ENCODE assay signal across 25 mouse cellular contexts in genomic region chr9:116491227-116491626, GRCm38 (mm10).
DNase-seq lines count a peak whose midpoint lies in the region; ATAC-seq and TF ChIP-seq lines count a peak whose summit lies in the region.
"Had no signal": no experiment of that assay in that cellular context is flagged by ENCODE, and none has a peak within 500 bp of the region (broad histone marks: within the 10 kb centered on the region; RNA-seq: fewer than 3 reads in every experiment).

No protein-coding gene starts in this region.

- no peak overlapping the region for H3K27ac ChIP-seq in hindbrain, postnatal 0 days
- H3K27ac ChIP-seq in hindbrain, embryonic 10.5 days = no peak overlapping the region
- no peak overlapping the region for H3K27ac ChIP-seq in midbrain, postnatal 0 days (ENCODE audit: low read depth, low read length)
- no peak overlapping the region for H3K27ac ChIP-seq in midbrain, embryonic 10.5 days (replicated peaks)
- H3K27ac ChIP-seq: forebrain, embryonic 10.5 days; heart, embryonic 13.5 days; hindbrain, embryonic 14.5 days; limb, embryonic 13.5 days; liver, embryonic 13.5 days had no signal

- H3K9me3 ChIP-seq in hindbrain, postnatal 0 days (ENCODE audit: low read length) = 0 out of 2 replicates have a peak, but pooled peaks cover 3% of the 10 kb centered on the region
- H3K9me3 ChIP-seq in hindbrain, embryonic 10.5 days = peaks cover 15% of the 10 kb centered on the region
- no peaks in the 10 kb centered on the region for H3K9me3 ChIP-seq in midbrain, postnatal 0 days (ENCODE audit: low read length)
- H3K9me3 ChIP-seq in midbrain, embryonic 10.5 days (replicated peaks) = peaks cover 15% of the 10 kb centered on the region
- H3K9me3 ChIP-seq: liver, embryonic 13.5 days had no signal

- DNase-seq in hindbrain, postnatal 0 days (ENCODE audit: low spot score) = peak; percentile 17
- DNase-seq in hindbrain, embryonic 10.5 days (ENCODE audit: low spot score) = no peak
- no peak for DNase-seq in midbrain, postnatal 0 days (ENCODE audit: low spot score)
- DNase-seq in midbrain, embryonic 10.5 days (ENCODE audit: low spot score) = no peak
- peak; percentile 49 for DNase-seq in ZHBTc4 (ENCODE audit: low read depth, low spot score)
- no peak for DNase-seq in cerebellum, adult 9-10 months
- no peak for DNase-seq in yolk sac, embryonic 10.5 days (ENCODE audit: low spot score)
- DNase-seq: adrenal gland, postnatal 36 days; cerebellum, adult 11 months; cerebellum, postnatal 10 days; heart, postnatal 36 days; kidney, adult 9 months; kidney, postnatal 14 days; layer of hippocampus, postnatal 36 days; liver, embryonic 13.5 days; lung, postnatal 4 days; thymus, adult 2 months had no signal

- 91% methylated on average over 2 of the region's 2 CpGs for WGBS in hindbrain, postnatal 0 days
- 90% methylated on average over 2 of the region's 2 CpGs for WGBS in hindbrain, embryonic 10.5 days
- 88% methylated on average over 2 of the region's 2 CpGs for WGBS in midbrain, postnatal 0 days
- 88% methylated on average over 2 of the region's 2 CpGs for WGBS in midbrain, embryonic 10.5 days

- no peaks in the 10 kb centered on the region for H3K4me1 ChIP-seq in hindbrain, postnatal 0 days (ENCODE audit: insufficient read depth, low read length)
- H3K4me1 ChIP-seq in hindbrain, embryonic 10.5 days (replicated peaks) = no peaks in the 10 kb centered on the region
- H3K4me1 ChIP-seq in midbrain, postnatal 0 days (ENCODE audit: insufficient read depth, low read length) = no peaks in the 10 kb centered on the region
- H3K4me1 ChIP-seq in midbrain, embryonic 10.5 days = no peaks in the 10 kb centered on the region
- H3K4me1 ChIP-seq: forebrain, embryonic 10.5 days; heart, embryonic 13.5 days; liver, embryonic 13.5 days had no signal

- no peaks in the 10 kb centered on the region for H3K36me3 ChIP-seq in hindbrain, postnatal 0 days (ENCODE audit: insufficient read depth, low read length)
- no peaks in the 10 kb centered on the region for H3K36me3 ChIP-seq in hindbrain, embryonic 10.5 days
- H3K36me3 ChIP-seq in midbrain, postnatal 0 days (ENCODE audit: insufficient read depth, low read length) = no peaks in the 10 kb centered on the region
- H3K36me3 ChIP-seq in midbrain, embryonic 10.5 days = no peaks in the 10 kb centered on the region
- H3K36me3 ChIP-seq: forebrain, embryonic 10.5 days; G1E; heart, embryonic 13.5 days; limb, embryonic 13.5 days; liver, embryonic 13.5 days had no signal

- no peak overlapping the region for H3K4me3 ChIP-seq in hindbrain, postnatal 0 days (ENCODE audit: low read length)
- H3K4me3 ChIP-seq in hindbrain, embryonic 10.5 days = no peak overlapping the region
- no peak overlapping the region for H3K4me3 ChIP-seq in midbrain, postnatal 0 days (ENCODE audit: low read depth, low read length)
- H3K4me3 ChIP-seq in midbrain, embryonic 10.5 days = no peak overlapping the region
- H3K4me3 ChIP-seq: forebrain, embryonic 10.5 days; heart, embryonic 13.5 days; limb, embryonic 13.5 days; liver, embryonic 13.5 days had no signal

- H3K4me2 ChIP-seq in hindbrain, postnatal 0 days (ENCODE audit: low read depth, low read length) = no peak overlapping the region
- H3K4me2 ChIP-seq in midbrain, postnatal 0 days (ENCODE audit: low read depth, low read length, poor library complexity, severe bottlenecking) = no peak overlapping the region
- H3K4me2 ChIP-seq: heart, embryonic 13.5 days; hindbrain, embryonic 14.5 days; limb, embryonic 13.5 days; liver, embryonic 13.5 days; midbrain, embryonic 11.5 days had no signal

- TF ChIP-seq CTCF in hindbrain, postnatal 0 days (IDR thresholded peaks at IDR 0.05; ENCODE audit: low read depth) = peak; percentile 26
- peak; percentile 40 for TF ChIP-seq CTCF in midbrain, postnatal 0 days (IDR thresholded peaks at IDR 0.05)

- no peak for ATAC-seq in hindbrain, postnatal 0 days
- ATAC-seq in midbrain, postnatal 0 days (ENCODE audit: low FRiP score) = no peak
- ATAC-seq: activated CD4-positive, CD25-positive, alpha-beta regulatory T cell, adult 4 months; Patski had no signal

- no peaks in the 10 kb centered on the region for H3K27me3 ChIP-seq in hindbrain, postnatal 0 days (ENCODE audit: insufficient read depth, low read length)
- no peaks in the 10 kb centered on the region for H3K27me3 ChIP-seq in hindbrain, embryonic 10.5 days (ENCODE audit: insufficient read depth, poor library complexity, severe bottlenecking)
- no peaks in the 10 kb centered on the region for H3K27me3 ChIP-seq in midbrain, postnatal 0 days (ENCODE audit: insufficient read depth, low read length)
- H3K27me3 ChIP-seq in midbrain, embryonic 10.5 days (ENCODE audit: low read depth, poor library complexity, severe bottlenecking) = no peaks in the 10 kb centered on the region
- H3K27me3 ChIP-seq: heart, embryonic 13.5 days; limb, embryonic 13.5 days; liver, embryonic 13.5 days had no signal

- H3K9ac ChIP-seq in hindbrain, postnatal 0 days (replicated peaks; ENCODE audit: low read length) = no peak overlapping the region
- H3K9ac ChIP-seq in midbrain, postnatal 0 days (replicated peaks; ENCODE audit: low read length, poor library complexity, severe bottlenecking) = no peak overlapping the region
- H3K9ac ChIP-seq: heart, embryonic 13.5 days; hindbrain, embryonic 14.5 days; limb, embryonic 13.5 days; liver, embryonic 13.5 days had no signal

Comparison
In these comparisons a context has a peak if more than half of its experiments do, and no peak if none do; other contexts are left out.
1. DNase-seq: peak in hindbrain, postnatal 0 days (single experiment) and ZHBTc4 (single experiment); none in hindbrain, embryonic 10.5 days (single experiment), midbrain, postnatal 0 days (single experiment), midbrain, embryonic 10.5 days (single experiment), cerebellum, adult 9-10 months (single experiment) and yolk sac, embryonic 10.5 days (single experiment).